Mouse (Mus musculus) c-Kit-negative CD71-positive TER-119-positive erythroid progenitor cells, embryonic 14.5 days (primary cell): Measurements from ENCODE around the gene Egfr.

ENCODE experiments used
- DNase-seq: peaks from one replicate; pipeline ENCODE4 v3.0.0-alpha.2; 2013; ENCODE audit warnings: low read depth, low spot score

Gene Egfr

GRCm38 (mm10) chr11:16752007-16752348 is at the start of gene Egfr:
Egfr (plus strand) TSS chr11:16752203.
- no peak for DNase-seq

DNA sequence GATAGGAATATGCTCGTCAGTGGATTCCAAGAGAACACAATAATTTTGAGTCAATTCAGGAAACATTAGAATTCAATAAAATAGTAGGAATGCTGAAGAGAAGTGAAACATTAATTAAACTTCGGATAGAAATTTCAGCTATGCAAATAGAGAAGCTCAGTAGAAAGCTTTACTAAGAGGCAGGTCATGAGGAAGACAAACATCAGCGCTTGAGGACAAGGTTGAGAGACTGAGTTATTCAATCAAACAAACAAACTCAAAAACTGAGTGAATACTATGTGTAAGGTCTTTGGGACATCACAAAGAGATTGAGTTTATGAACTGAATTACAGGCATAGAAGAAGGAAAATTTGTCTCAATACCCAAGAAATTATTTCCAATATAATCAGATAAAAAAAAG is 48.8 kb upstream of the Egfr start:
- DNase-seq: no peak

DNA sequence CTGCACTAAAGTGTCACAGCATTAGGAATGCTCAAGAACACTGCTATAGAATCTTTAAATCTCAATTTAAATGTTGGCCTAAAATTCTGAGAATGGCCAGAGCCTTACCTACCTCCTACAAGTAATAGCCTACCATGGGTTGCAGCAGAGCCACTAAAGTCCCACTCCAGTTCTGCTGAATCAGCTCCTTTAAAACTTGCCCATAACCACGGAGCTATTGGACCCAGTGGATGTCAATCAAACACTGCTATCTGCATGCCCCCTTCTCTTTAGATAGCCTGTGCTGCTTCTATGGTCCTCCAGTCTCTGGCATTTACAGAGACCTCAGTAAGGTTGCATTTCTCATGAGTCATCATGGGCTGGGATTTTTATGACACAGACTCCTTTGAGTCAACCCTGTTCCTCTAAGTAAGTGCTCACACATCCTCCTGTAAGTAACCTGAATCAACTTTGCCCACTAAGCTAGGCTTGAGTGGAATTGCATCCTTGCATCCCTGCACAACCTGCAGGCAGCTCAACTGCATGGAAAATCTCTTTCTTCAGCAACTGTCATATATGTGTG is 16.8 kb upstream of the Egfr start:
- no peak for DNase-seq

- no peak for DNase-seq
These were observed 14.7 kb upstream of the Egfr start for GRCm38 (mm10) chr11:16737323-16737722.

DNA sequence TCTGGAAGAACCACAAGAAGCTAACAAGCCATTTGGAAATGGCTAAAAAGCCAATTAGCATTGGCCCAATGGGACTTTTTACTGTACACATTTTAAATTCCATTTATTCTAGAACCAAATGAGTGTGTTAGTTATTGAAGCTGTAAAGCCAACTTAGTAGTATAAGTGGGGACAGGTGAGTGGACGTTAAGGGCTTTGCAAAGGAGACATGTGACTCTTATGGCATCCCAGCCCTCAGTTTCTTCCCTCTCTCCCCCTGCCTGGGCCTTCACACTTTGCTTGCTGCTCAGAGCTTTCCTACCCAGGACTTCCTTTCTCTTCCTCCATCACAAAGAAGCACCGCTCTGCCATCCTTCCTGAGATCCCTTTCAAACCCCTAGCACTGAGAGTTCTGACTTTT is 13.3 kb upstream of the Egfr start:
- DNase-seq: no peak

- DNase-seq: no peak
These were observed 12.8 kb upstream of the Egfr start for GRCm38 (mm10) chr11:16739155-16739554.

- no peak for DNase-seq
These were observed 11.1 kb upstream of the Egfr start for GRCm38 (mm10) chr11:16740691-16741611.

- no peak for DNase-seq
These were observed 9.8 kb upstream of the Egfr start for GRCm38 (mm10) chr11:16742251-16742650.

GRCm38 (mm10) chr11:16742821-16743220 is 9.2 kb upstream of the Egfr start:
- DNase-seq: no peak

- DNase-seq: no peak
These were observed 483 bp upstream of the Egfr start for GRCm38 (mm10) chr11:16751457-16751982.

DNA sequence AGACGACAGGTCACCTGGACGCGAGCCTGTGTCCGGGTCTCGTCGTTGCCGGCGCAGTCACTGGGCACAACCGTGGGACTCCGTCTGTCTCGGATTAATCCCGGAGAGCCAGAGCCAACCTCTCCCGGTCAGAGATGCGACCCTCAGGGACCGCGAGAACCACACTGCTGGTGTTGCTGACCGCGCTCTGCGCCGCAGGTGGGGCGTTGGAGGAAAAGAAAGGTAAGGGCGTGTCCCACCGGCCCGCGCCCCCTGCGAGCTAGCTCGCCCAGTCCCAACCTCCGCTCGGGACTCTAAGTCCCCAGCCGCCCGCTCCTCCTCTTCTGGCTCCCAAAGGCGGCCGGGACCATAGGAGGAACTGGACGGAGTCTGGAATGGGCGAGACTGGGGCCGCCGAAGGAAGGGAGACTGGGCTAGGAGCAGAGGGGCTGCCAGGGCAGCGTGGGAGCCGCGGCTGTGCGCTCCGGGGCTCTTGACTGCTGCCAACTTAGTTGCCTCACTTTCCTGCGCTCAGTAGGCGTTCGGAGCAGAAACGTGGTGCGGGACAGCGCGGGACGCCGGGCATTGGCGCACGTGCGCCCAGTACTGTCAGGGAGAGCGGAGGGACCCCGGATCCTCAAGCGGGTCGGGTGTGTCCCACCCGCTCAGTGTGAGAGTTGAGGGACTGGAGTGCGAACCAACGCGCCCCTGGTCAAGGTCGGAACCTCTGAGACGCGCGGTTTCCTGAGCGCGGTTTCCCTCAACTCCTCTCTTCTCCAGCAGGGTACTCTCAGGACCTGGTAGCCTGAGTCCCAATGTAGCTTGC is 548 bp downstream of the Egfr start:
- DNase-seq: no peak

DNA sequence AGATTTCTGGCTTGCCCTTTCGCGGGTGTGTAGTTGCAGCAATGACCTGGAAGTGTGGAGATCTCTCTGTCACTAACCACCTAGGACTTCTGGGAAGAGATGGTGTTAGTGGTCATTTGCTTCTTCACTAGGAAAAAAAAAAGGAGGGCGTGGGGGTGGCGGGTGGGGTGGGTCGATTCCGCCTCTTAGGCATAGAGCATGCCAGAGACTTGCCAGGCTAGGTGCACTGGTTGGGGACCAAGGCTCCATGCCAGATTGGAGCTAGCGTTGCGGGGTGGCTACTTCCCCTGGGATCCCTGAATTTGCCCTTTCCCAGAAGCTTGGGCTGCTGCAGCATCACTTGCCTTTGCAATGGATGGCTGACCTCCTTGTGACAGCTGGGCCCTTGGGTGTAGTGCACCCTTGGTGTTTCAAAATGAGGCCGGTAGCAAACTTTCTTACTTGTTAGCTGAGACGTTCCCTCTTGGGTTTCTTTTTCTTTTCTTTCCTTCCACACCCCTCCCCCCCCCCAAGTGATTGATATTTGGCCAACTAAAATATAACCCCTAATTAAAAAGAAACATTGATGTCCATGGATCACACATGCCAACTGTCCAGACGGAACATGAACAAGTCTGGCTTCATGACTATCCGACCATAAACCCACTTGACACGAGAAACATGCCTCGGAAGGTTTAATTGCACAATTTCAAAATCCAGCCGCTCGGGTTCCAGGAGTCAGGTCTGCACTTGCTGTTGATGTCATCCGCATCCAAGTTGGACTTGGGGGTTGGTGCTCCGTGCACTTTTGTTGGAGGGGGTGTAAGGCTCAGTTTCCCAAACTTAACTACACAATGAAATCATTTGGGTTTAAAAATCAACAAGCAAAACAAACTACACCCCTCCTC is 1.4 kb downstream of the Egfr start:
- DNase-seq: no peak

GRCm38 (mm10) chr11:16759930-16760329 is 7.9 kb downstream of the Egfr start:
- no peak for DNase-seq

DNA sequence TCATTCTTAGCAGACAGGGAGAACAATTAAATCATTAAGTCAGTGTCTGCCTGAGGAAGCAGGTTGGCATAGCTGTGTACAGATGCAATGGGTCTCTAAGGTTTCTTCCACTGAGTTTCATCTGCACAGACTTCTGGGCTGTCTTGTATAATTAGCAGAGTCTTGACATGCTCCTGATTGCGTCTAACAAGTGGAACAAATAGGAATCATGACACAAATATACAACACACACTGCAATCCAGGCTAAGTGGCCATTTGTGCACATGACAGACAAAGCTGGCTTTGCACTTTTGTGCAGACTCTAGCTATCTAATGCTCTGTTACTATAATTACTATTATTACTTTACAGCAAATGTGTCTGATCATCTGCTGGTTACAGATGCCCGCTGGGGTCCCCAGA is 9.2 kb downstream of the Egfr start:
- no peak for DNase-seq

DNA sequence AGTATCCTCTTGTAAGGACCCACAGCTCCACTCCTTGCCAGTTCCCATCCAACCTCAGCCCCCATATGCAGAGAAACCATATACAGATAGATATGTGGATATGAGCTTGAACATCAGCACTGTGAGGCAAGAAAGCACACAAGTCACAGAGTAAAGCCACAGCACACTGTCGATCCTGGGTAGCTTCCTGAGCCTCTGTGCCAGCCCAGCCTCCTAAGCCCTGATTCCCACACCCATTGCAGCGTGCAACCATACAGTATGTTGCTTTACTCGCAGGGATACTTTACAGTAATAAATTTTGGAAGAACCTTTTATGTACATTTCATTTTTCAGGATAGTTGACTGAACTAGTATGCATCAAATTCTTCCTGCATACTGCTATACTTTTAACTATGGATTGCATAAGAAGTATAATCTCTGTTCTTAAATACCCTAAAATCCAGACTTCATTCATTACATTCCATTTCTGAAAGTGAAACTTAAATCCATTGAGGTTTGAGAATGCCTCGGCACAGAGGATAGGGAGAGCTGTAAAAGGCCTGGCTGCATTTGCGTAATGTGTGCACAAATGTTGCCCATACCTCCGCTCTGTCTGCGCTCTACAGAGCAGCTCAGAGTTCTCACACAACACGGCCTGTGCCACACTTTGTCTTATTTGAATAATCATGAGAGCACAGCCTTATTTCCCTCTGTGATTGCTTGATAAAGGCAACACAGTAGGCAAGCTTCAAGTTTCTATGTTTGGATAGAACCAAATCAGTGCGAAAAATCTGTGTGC is 14.2 kb downstream of the Egfr start:
- no peak for DNase-seq

DNA sequence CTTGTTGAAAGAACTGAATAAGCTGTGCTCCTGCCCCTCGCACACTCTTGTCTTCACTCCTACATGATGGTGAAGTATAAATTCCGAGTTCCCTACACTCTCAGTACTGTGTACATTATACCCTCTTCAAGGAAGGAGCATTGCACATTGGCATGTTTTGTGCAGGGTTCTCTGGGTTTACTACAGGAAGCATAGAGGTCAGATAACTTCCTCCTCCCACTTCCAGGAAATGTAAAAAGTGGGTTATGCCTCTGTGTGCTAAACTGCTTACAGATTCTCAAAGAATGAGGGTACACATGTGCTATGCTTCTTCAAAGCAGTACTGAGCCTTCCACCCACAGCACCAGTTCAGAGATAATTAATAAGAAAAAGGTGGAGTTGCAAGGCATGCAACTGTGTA is 16.0 kb downstream of the Egfr start:
- no peak for DNase-seq

GRCm38 (mm10) chr11:16769276-16769675 is 17.3 kb downstream of the Egfr start:
- DNase-seq: no peak

GRCm38 (mm10) chr11:16769709-16770303 is 17.8 kb downstream of the Egfr start:
- no peak for DNase-seq

GRCm38 (mm10) chr11:16770966-16771365 is 19.0 kb downstream of the Egfr start:
- DNase-seq: no peak

GRCm38 (mm10) chr11:16772717-16773116 is 20.7 kb downstream of the Egfr start:
- no peak for DNase-seq
